Mouse (Mus musculus): ENCODE measurements around the gene Rnasek. TPM values are rescaled to one million over a fixed set of nuclear protein-coding genes. Genes with fewer than 3 reads are reported as not detected.
A peak's percentile ranks its signal among the peaks of the same experiment; 100 is the strongest.

The Rnasek gene
- polyA plus RNA-seq, 1 experiment, result 485 TPM

- Histone ChIP-seq H3K27me3 (replicated peaks; ENCODE audit: control insufficient read depth, insufficient read depth, low read length) (no peaks in the 10 kb centered on the region), H3K4me3 (ENCODE audit: insufficient read depth, low read depth, low read length) (peak overlapping the region; percentile 25), H3K27ac (ENCODE audit: insufficient read depth, low read depth, low read length) (no peak overlapping the region), H3K4me1 (ENCODE audit: control insufficient read depth, insufficient read depth, low read length) (peaks cover 18% of the 10 kb centered on the region), H3K36me3 (ENCODE audit: control insufficient read depth, insufficient read depth, low read length) (no peaks in the 10 kb centered on the region)
- WGBS, result 37% methylated on average over 27 of the region's 27 CpGs
- no peak for TF ChIP-seq CTCF (conservative IDR thresholded peaks at IDR 0.05; ENCODE audit: insufficient read depth, insufficient read length, low read depth, low read length)
- TF ChIP-seq POLR2A (IDR thresholded peaks at IDR 0.05; ENCODE audit: low read depth, low read length), result no peak
- DNase-seq, result peak; percentile 1
These were observed 13.6 kb downstream of the Rnasek start for GRCm38 (mm10) chr11:70225798-70226601.

- peaks cover 18% of the 10 kb centered on the region for H3K4me1 ChIP-seq (ENCODE audit: control insufficient read depth, insufficient read depth, low read length)
- WGBS, result 65% methylated on average over 9 of the region's 9 CpGs
- H3K36me3 ChIP-seq (ENCODE audit: control insufficient read depth, insufficient read depth, low read length), result no peaks in the 10 kb centered on the region
- peak overlapping the region; percentile 57 for H3K27ac ChIP-seq (ENCODE audit: insufficient read depth, low read depth, low read length)
- DNase-seq, result peak; percentile 79
- TF ChIP-seq POLR2A (IDR thresholded peaks at IDR 0.05; ENCODE audit: low read depth, low read length) (no peak), CTCF (conservative IDR thresholded peaks at IDR 0.05; ENCODE audit: insufficient read depth, insufficient read length, low read depth, low read length) (no peak)
- H3K27me3 ChIP-seq (replicated peaks; ENCODE audit: control insufficient read depth, insufficient read depth, low read length), result no peaks in the 10 kb centered on the region
- no peak overlapping the region for H3K4me3 ChIP-seq (ENCODE audit: insufficient read depth, low read depth, low read length)
These were observed 15.9 kb downstream of the Rnasek start for GRCm38 (mm10) chr11:70223724-70224123.

GRCm38 (mm10) chr11:70221603-70222500 is 17.8 kb downstream of the Rnasek start:
- Histone ChIP-seq H3K27ac (ENCODE audit: insufficient read depth, low read depth, low read length) (peak overlapping the region; percentile 86), H3K4me1 (ENCODE audit: control insufficient read depth, insufficient read depth, low read length) (peaks cover 35% of the 10 kb centered on the region), H3K36me3 (ENCODE audit: control insufficient read depth, insufficient read depth, low read length) (no peaks in the 10 kb centered on the region; the same call in 1 of the 2 replicates), H3K4me3 (ENCODE audit: insufficient read depth, low read depth, low read length) (peak overlapping the region; percentile 63), H3K27me3 (replicated peaks; ENCODE audit: control insufficient read depth, insufficient read depth, low read length) (no peaks in the 10 kb centered on the region)
- peak; percentile 82 for DNase-seq
- no peak for TF ChIP-seq POLR2A (IDR thresholded peaks at IDR 0.05; ENCODE audit: low read depth, low read length)
- TF ChIP-seq CTCF (conservative IDR thresholded peaks at IDR 0.05; ENCODE audit: insufficient read depth, insufficient read length, low read depth, low read length), result no peak
- 14% methylated on average over 14 of the region's 14 CpGs for WGBS

- WGBS, result under 1% methylated on average over 28 of the region's 28 CpGs
- no peak for TF ChIP-seq CTCF (conservative IDR thresholded peaks at IDR 0.05; ENCODE audit: insufficient read depth, insufficient read length, low read depth, low read length)
- peak; percentile 85 for TF ChIP-seq POLR2A (IDR thresholded peaks at IDR 0.05; ENCODE audit: low read depth, low read length)
- peak; percentile 99 for DNase-seq
- Histone ChIP-seq H3K4me1 (ENCODE audit: control insufficient read depth, insufficient read depth, low read length) (peaks cover 32% of the 10 kb centered on the region), H3K4me3 (ENCODE audit: insufficient read depth, low read depth, low read length) (peak within 1 kb of the TSS; percentile 63), H3K27ac (ENCODE audit: insufficient read depth, low read depth, low read length) (peak within 1 kb of the TSS; percentile 86), H3K27me3 (replicated peaks; ENCODE audit: control insufficient read depth, insufficient read depth, low read length) (no peaks in the 10 kb centered on the region), H3K36me3 (ENCODE audit: control insufficient read depth, insufficient read depth, low read length) (no peaks in the 10 kb centered on the region; the same call in 1 of the 2 replicates)
These were observed 18.7 kb downstream of the Rnasek start, which contains the start of gene Slc16a13 for GRCm38 (mm10) chr11:70220731-70221602. Gene Slc16a13, minus strand, starts transcription at chr11:70221064.

- no peak for TF ChIP-seq POLR2A (IDR thresholded peaks at IDR 0.05; ENCODE audit: low read depth, low read length)
- no peak for TF ChIP-seq CTCF (conservative IDR thresholded peaks at IDR 0.05; ENCODE audit: insufficient read depth, insufficient read length, low read depth, low read length)
- no peaks in the 10 kb centered on the region; the same call in 1 of the 2 replicates for H3K36me3 ChIP-seq (ENCODE audit: control insufficient read depth, insufficient read depth, low read length)
- DNase-seq, result peak; percentile 48
- H3K27ac ChIP-seq (ENCODE audit: insufficient read depth, low read depth, low read length), result peak overlapping the region; percentile 77
- H3K4me3 ChIP-seq (ENCODE audit: insufficient read depth, low read depth, low read length), result peak overlapping the region; percentile 63
- H3K27me3 ChIP-seq (replicated peaks; ENCODE audit: control insufficient read depth, insufficient read depth, low read length), result no peaks in the 10 kb centered on the region
- H3K4me1 ChIP-seq (ENCODE audit: control insufficient read depth, insufficient read depth, low read length), result peaks cover 32% of the 10 kb centered on the region
- 5% methylated on average over 24 of the region's 24 CpGs for WGBS
These were observed 19.3 kb downstream of the Rnasek start for GRCm38 (mm10) chr11:70220323-70220722.

GRCm38 (mm10) chr11:70219873-70220272 is 19.8 kb downstream of the Rnasek start:
- 55% methylated on average over 7 of the region's 7 CpGs for WGBS
- H3K27me3 ChIP-seq (replicated peaks; ENCODE audit: control insufficient read depth, insufficient read depth, low read length), result no peaks in the 10 kb centered on the region

More at GRCm38 (mm10) chr11:70219873-70220272, 19.8 kb downstream of the Rnasek start:
- peak overlapping the region; percentile 63 for H3K4me3 ChIP-seq (ENCODE audit: insufficient read depth, low read depth, low read length)
- H3K4me1 ChIP-seq (ENCODE audit: control insufficient read depth, insufficient read depth, low read length), result peaks cover 32% of the 10 kb centered on the region
- TF ChIP-seq CTCF (conservative IDR thresholded peaks at IDR 0.05; ENCODE audit: insufficient read depth, insufficient read length, low read depth, low read length) (no peak), POLR2A (IDR thresholded peaks at IDR 0.05; ENCODE audit: low read depth, low read length) (no peak)
- peak overlapping the region; percentile 77 for H3K27ac ChIP-seq (ENCODE audit: insufficient read depth, low read depth, low read length)
- no peaks in the 10 kb centered on the region; the same call in 1 of the 2 replicates for H3K36me3 ChIP-seq (ENCODE audit: control insufficient read depth, insufficient read depth, low read length)
- no peak for DNase-seq
